Mouse (Mus musculus) layer of hippocampus, postnatal 36 days (tissue): ENCODE data around the gene Zbtb17. TPM values are rescaled to one million over a fixed set of nuclear protein-coding genes. Genes with fewer than 3 reads are reported as not detected.

ENCODE experiments used
- DNase-seq, 2 experiments: peaks; one replicate each; pipeline ENCODE4 v3.0.0; 2022
- total RNA-seq, 2 experiments: library from RNA; stranded (reverse); gene quantifications; 2 replicates each; pipeline ENCODE4 v1.2.3; 2021

The Zbtb17 gene
- 10 to 100 TPM; 34.1 to 34.9 TPM for total RNA-seq

GRCm38 (mm10) chr4:141444451-141445327 lies at the start of gene Zbtb17:
Zbtb17 (plus strand) TSS chr4:141444654.
- DNase-seq: peak; percentile 85 to 86

DNA sequence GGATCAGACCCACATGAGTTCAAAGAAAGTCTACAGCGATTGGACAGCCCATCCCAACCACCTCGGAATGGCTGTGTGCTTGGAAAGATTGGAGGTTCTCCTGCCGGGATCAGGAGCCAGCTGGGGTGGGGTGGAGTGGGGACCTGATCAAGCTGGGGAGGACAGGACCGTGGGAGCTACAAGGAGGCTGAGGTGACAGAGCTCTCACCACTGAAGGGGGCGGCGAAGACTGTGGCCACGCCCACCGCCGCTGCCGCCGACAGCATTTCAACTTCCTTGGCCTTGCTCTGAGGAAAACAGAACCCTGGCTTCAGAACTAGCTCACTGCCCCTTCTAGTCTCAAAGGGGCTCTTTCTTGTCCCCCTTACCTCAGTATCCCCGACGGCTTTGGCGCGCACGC lies 49.7 kb upstream of the Zbtb17 start:
- no peak for DNase-seq

DNA sequence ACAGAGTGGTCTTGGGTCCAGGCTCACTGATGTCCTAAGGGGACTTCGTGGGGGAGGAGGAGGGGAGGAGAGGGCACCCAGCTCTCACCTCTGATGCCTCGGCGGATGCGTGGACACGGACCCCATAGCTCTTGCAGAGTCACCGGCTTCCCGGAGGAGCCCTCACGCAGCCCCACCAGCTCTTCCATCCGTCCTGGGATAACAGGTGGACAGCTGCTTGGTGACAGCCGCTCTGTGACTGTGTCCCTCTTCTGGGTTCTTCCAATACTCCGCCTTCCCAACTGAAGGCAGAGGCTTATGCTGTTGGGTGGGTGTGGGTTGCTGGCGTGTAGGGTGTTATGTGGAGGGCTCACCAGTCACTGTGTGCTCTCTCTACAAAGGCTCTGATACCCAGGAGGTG lies 46.6 kb upstream of the Zbtb17 start:
- DNase-seq: no peak

GRCm38 (mm10) chr4:141398545-141398944 lies 45.9 kb upstream of the Zbtb17 start, which contains the start of gene Clcnka:
Clcnka (minus strand) TSS chr4:141398724.
- DNase-seq: no peak

DNA sequence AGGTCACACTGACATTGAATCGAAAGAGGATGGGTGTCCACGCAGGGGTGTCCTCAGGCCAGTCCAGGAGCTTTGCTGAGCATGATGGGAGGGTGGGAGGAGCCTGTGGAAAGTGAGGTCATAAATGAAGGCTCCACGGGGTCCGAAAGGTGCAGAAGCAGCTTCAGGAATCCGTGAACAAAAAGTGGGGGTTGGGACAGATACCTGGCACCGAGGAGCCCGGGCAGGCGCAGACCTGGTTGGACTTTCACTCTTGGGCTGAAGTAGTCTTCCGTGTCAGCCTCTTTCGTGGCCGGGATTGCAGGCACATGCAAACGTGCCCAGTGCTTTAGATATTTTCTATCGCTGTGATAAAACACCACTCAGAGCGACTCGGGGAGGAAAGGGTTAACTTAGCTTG lies 44.3 kb upstream of the Zbtb17 start:
- no peak for DNase-seq

DNA sequence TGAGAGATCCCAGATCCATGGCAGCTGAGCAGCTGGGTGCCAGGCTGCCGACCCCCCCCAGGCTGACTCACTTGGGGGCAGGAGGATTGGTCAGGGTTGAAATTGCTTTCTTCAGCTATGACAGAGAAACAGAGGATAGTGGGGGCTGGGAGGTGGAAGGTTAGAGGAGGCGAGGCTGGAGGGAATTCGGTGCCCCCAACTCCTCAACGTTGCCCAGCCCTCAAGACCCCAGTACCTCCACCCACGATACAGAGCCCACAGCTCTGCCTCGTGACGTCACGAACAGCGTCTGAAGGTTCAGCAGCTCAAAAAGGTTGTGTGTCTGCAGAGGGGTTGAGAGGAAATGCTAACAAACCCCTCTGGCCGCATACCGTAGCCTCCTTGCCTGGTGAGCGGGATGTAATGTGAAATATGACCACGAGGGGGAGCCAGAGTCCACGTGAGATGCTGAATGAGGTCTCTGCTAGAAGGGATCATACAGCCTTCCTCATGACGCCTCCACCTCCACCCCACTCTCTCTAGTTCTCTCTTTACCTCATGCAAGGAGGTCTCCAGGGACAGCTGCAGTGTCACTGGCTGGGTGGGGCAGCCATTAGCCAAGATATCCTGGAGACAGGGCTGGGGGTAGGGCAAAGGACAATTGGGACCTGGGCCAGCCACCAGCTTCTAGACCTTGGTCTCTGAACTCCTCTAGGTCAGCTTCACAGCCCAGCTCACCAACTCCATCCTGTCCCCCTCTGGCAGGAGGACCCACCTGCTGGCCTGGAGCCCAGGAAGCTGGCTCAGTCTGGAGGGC lies 39.7 kb upstream of the Zbtb17 start:
- DNase-seq: peak; percentile 86 to 90

DNA sequence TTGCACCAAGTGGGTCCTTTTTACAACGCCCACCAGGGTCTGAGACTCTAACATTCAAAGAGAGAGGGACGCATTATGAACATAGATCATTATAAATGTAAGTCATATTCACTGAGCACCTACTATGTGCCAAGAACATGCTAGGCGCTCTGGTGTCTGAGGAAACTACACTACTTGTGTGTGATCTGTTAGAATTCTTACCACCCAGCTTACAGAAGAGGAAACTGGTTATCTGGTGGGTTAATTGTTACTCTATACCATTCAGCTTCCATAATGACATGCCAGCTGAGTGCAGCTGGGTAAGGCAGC lies 39.2 kb upstream of the Zbtb17 start:
- DNase-seq: no peak

DNA sequence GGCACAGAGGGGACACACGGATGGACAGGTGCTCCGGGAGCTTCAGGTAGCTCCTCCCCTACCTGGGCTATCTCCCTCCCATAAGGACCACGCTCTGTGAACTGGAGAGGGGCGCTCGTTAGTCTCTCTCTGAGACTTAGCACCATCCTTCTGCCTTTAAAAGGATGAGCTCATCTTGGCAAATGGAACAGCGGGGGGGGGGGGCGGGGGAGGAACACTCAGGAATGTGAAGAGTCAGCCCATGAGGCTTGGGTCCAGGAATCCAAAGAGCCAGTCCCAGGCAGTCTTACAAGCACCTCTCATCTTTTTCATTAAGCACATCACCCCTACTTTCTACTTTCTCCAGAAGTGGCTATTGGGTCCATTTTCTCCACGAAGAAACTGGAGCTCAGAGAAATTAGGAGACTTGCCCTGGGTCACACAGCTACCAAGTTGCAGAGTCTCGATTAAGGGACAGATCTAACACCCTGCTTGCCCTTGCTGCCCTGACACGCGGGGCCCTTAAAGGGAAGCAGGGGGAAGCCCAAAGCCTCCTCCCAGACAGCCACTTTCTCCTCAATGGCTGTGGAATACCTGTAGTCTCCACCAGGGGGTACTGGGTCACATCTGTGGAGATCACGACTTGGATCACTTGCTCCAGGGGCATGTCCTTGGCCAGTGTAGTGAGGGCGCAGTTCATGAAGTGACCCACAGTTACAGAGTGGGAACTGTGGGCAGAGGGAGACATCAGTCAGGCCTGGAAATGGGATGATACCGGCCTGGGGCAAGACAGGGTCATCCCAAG lies 37.7 kb upstream of the Zbtb17 start:
- DNase-seq: no peak

- DNase-seq: no peak
Measured at GRCm38 (mm10) chr4:141408577-141408976, 35.9 kb upstream of the Zbtb17 start.

DNA sequence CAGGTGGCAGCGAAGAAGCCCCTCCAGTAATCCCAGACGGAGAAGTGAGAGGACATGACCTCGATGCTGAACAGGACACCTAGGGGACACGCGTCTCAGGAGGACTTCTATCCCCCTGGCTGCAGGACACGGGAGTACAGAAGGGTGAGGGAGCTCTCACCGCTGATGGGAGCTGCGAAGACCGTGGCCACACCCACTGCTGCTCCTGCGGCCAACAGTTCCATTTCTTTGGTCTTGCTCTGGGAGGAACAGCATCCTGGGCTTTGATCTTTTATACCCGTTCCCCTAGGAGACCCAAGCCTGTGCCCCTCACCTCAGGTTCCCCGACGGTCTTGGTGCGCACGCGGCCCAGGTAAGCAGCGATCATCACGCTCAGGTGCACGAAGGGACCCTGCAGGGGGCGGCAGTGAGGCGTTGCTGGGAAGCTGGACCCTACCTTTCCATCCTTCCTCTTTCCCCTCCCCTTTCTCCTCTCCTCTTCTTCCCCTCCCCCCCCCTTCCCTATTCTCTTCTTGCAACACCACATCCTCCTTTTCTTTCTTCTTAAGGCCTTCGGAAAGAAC lies 32.9 kb upstream of the Zbtb17 start:
- no peak for DNase-seq

DNA sequence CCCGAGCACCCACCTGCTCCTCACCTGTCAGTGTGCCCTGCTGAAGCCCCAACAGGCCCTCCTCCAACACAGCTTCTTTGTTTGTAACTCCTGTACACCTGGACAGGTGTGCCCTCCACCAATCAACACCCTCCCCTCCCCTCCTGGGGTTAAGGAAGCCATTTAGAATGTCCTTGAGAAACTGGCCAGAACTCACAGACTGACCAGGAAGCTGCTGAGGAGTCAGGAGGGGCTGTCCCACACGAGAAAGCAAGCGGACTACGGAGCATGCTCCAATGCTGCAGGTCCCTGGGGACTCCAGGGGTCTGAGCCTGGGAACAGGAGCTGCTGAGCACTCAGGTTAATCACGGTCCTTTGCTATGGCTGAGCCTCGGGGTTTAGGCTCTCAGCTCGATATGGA lies 28.5 kb upstream of the Zbtb17 start, which contains the start of gene Clcnkb:
Gene Clcnkb, minus strand, starts transcription at position 91 of the 400 bp plus-strand sequence.
- no peak for DNase-seq

GRCm38 (mm10) chr4:141419398-141420191 lies 24.9 kb upstream of the Zbtb17 start:
- DNase-seq: no peak

- DNase-seq: no peak
Measured at GRCm38 (mm10) chr4:141420192-141420829, 24.1 kb upstream of the Zbtb17 start, which contains the start of gene Hspb7. Hspb7 (plus strand) TSS chr4:141420779.

GRCm38 (mm10) chr4:141420886-141421285 lies 23.6 kb upstream of the Zbtb17 start:
- DNase-seq: no peak

DNA sequence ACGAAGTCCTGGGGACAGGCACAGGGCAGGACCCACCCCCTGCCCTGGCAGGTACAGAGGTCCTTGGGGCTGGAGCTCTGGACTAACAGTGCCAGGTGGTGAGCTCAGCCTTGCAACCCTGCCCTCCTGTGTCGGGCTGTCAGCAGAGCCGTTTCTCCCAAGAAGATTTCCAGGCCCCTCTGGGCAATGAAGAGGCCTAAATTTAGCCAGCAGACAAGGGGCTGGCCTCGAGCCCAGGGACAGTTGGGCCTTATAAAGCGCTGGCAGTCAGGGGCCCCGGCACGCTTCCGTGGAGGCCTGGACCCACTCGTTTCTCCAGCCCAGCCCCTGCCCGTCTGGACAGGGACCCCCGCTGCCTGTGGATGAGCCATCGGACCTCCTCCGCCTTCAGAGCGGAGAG lies 23.0 kb upstream of the Zbtb17 start:
- DNase-seq: no peak

GRCm38 (mm10) chr4:141422841-141423240 lies 21.6 kb upstream of the Zbtb17 start:
- no peak for DNase-seq

DNA sequence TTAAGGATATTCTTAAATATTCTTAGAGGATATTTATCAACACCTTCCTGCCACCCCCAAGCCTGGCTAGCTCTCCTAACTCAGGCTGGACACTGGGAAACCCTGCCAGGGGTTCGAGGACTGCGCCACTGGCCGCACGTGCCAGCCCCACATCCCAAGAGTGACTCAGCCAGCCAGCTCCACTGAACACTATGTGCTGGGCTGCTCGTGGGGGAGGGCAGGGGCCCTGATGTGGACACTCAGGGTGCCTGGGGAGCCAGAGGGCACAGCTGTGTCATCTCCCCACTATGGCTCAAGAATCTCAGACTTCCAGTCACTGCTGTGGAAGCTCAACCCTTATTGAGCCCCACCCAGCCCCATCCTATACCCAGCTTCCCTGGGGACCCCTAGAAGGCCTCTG lies 21.2 kb upstream of the Zbtb17 start:
- DNase-seq: no peak

- DNase-seq: no peak
Measured at GRCm38 (mm10) chr4:141423691-141424431, 20.6 kb upstream of the Zbtb17 start.

- peak; percentile 59 to 61 for DNase-seq
Measured at GRCm38 (mm10) chr4:141425484-141426479, 18.7 kb upstream of the Zbtb17 start.
